Mouse (Mus musculus) kidney, postnatal 14 days (tissue): ENCODE results near the gene Spns2.
A peak's percentile ranks its signal among the peaks of the same experiment; 100 is the strongest.

ENCODE experiments used
- DNase-seq: peaks from one replicate; pipeline ENCODE4 v3.0.0; 2022; ENCODE audit warnings: mixed read lengths

The Spns2 gene

GRCm38 (mm10) chr11:72489881-72490301, at the start of gene Spns2:
TSS of gene Spns2 (minus strand) at chr11:72489904.
- DNase-seq, result peak; percentile 96

GRCm38 (mm10) chr11:72538811-72539210, 49.1 kb upstream of the Spns2 start:
- no peak for DNase-seq

- peak; percentile 55 for DNase-seq
Measured at GRCm38 (mm10) chr11:72538037-72538755, 48.5 kb upstream of the Spns2 start.

- DNase-seq, result no peak
Measured at GRCm38 (mm10) chr11:72537503-72537902, 47.8 kb upstream of the Spns2 start.

- DNase-seq, result no peak
Measured at GRCm38 (mm10) chr11:72535519-72535918, 45.8 kb upstream of the Spns2 start.

- no peak for DNase-seq
Measured at GRCm38 (mm10) chr11:72532890-72533289, 43.2 kb upstream of the Spns2 start.

GRCm38 (mm10) chr11:72531632-72532031, 41.9 kb upstream of the Spns2 start:
- DNase-seq, result peak; percentile 34

- no peak for DNase-seq
Measured at GRCm38 (mm10) chr11:72531144-72531543, 41.4 kb upstream of the Spns2 start.

- DNase-seq, result no peak
Measured at GRCm38 (mm10) chr11:72526190-72526589, 36.5 kb upstream of the Spns2 start.

GRCm38 (mm10) chr11:72523711-72524110, 34.0 kb upstream of the Spns2 start:
- no peak for DNase-seq

- peak; percentile 78 for DNase-seq
Measured at GRCm38 (mm10) chr11:72522616-72523041, 32.9 kb upstream of the Spns2 start.

GRCm38 (mm10) chr11:72521598-72522541, 32.2 kb upstream of the Spns2 start:
- DNase-seq, result no peak

- no peak for DNase-seq
Measured at GRCm38 (mm10) chr11:72519895-72520294, 30.2 kb upstream of the Spns2 start.

GRCm38 (mm10) chr11:72519189-72519588, 29.5 kb upstream of the Spns2 start:
- DNase-seq, result peak; percentile 18

- no peak for DNase-seq
Measured at GRCm38 (mm10) chr11:72518449-72518848, 28.7 kb upstream of the Spns2 start.

- no peak for DNase-seq
Measured at GRCm38 (mm10) chr11:72514967-72515366, 25.3 kb upstream of the Spns2 start.

GRCm38 (mm10) chr11:72508651-72509050, 18.9 kb upstream of the Spns2 start:
- DNase-seq, result no peak

- no peak for DNase-seq
Measured at GRCm38 (mm10) chr11:72507651-72508050, 17.9 kb upstream of the Spns2 start.

- peak; percentile 71 for DNase-seq
Measured at GRCm38 (mm10) chr11:72504016-72504797, 14.5 kb upstream of the Spns2 start.

- DNase-seq, result peak; percentile 89
Measured at GRCm38 (mm10) chr11:72503501-72503921, 13.8 kb upstream of the Spns2 start.

GRCm38 (mm10) chr11:72502236-72502635, 12.5 kb upstream of the Spns2 start:
- peak; percentile 19 for DNase-seq

- no peak for DNase-seq
Measured at GRCm38 (mm10) chr11:72501426-72502002, 11.8 kb upstream of the Spns2 start.
